7 mouse cellular contexts compared by ENCODE assay signal in genomic region chr6:138421191-138421613, GRCm38 (mm10).
DNase-seq lines count a peak whose midpoint lies in the region; ATAC-seq and TF ChIP-seq lines count a peak whose summit lies in the region.

No protein-coding gene starts in this region.

- H3K27me3 ChIP-seq in liver, embryonic 12.5 days (replicated peaks) = peaks cover 42% of the 10 kb centered on the region
- peaks cover 16% of the 10 kb centered on the region; the same call in 1 of the 2 replicates for H3K27me3 ChIP-seq in liver, postnatal 0 days (ENCODE audit: insufficient read depth, low read length)
- no peaks in the 10 kb centered on the region for H3K27me3 ChIP-seq in forebrain, embryonic 16.5 days (replicated peaks; ENCODE audit: control insufficient read depth, insufficient read depth, low read length)
- H3K27me3 ChIP-seq in limb, embryonic 11.5 days (ENCODE audit: control insufficient read depth, insufficient read depth, low read length) = peaks cover 6% of the 10 kb centered on the region; the same call in 1 of the 2 replicates
- H3K27me3 ChIP-seq in small intestine, adult 2 months (ENCODE audit: control insufficient read depth, insufficient read depth, low read length) = no peaks in the 10 kb centered on the region

- ATAC-seq in liver, embryonic 12.5 days = no peak
- no peak for ATAC-seq in liver, postnatal 0 days
- ATAC-seq in forebrain, embryonic 16.5 days = peak; percentile 4; the same call in 1 of the 2 replicates
- peak; percentile 64; the same call in 1 of the 2 replicates for ATAC-seq in limb, embryonic 11.5 days (ENCODE audit: insufficient number of reproducible peaks, low FRiP score, low TSS enrichment, low read depth)
- ATAC-seq in cerebellum, adult (ENCODE audit: insufficient number of reproducible peaks, low FRiP score, low TSS enrichment) = no peak

- no peak for TF ChIP-seq POLR2A in small intestine, adult 2 months (IDR thresholded peaks at IDR 0.05; ENCODE audit: low read depth, low read length)

- H3K4me3 ChIP-seq in liver, embryonic 12.5 days = no peak overlapping the region
- H3K4me3 ChIP-seq in liver, postnatal 0 days (ENCODE audit: low read depth, low read length) = no peak overlapping the region
- H3K4me3 ChIP-seq in forebrain, embryonic 16.5 days (replicated peaks; ENCODE audit: low read length) = peak overlapping the region; percentile 54
- peak overlapping the region; percentile 21 for H3K4me3 ChIP-seq in limb, embryonic 11.5 days (ENCODE audit: low read depth, low read length)
- peak overlapping the region; percentile 31 for H3K4me3 ChIP-seq in small intestine, adult 2 months (ENCODE audit: low read depth, low read length)

- no peak for DNase-seq in liver, postnatal 0 days
- peak; percentile 68 for DNase-seq in limb, embryonic 11.5 days (ENCODE audit: low spot score)
- no peak for DNase-seq in gastrocnemius, postnatal 10 days

- no peaks in the 10 kb centered on the region for H3K36me3 ChIP-seq in liver, embryonic 12.5 days
- H3K36me3 ChIP-seq in liver, postnatal 0 days (replicated peaks; ENCODE audit: insufficient read depth, low read length) = no peaks in the 10 kb centered on the region
- H3K36me3 ChIP-seq in forebrain, embryonic 16.5 days (ENCODE audit: control insufficient read depth, insufficient read depth) = no peaks in the 10 kb centered on the region
- H3K36me3 ChIP-seq in limb, embryonic 11.5 days (ENCODE audit: control insufficient read depth, insufficient read depth, low read length) = no peaks in the 10 kb centered on the region
- no peaks in the 10 kb centered on the region for H3K36me3 ChIP-seq in small intestine, adult 2 months (ENCODE audit: control insufficient read depth, insufficient read depth, low read length)

- no peak for TF ChIP-seq EP300 in liver, postnatal 0 days (IDR thresholded peaks at IDR 0.05; ENCODE audit: low read depth)

- no peak overlapping the region for H3K27ac ChIP-seq in liver, embryonic 12.5 days
- H3K27ac ChIP-seq in liver, postnatal 0 days (ENCODE audit: low read depth) = no peak overlapping the region
- H3K27ac ChIP-seq in forebrain, embryonic 16.5 days (ENCODE audit: low read length) = peak overlapping the region; percentile 98
- H3K27ac ChIP-seq in limb, embryonic 11.5 days (replicated peaks; ENCODE audit: low read depth, low read length) = no peak overlapping the region
- H3K27ac ChIP-seq in small intestine, adult 2 months (ENCODE audit: insufficient read depth, low read depth, low read length) = no peak overlapping the region

- H3K9ac ChIP-seq in liver, embryonic 12.5 days = no peak overlapping the region
- H3K9ac ChIP-seq in liver, postnatal 0 days (replicated peaks) = no peak overlapping the region
- peak overlapping the region; percentile 64 for H3K9ac ChIP-seq in forebrain, embryonic 16.5 days (replicated peaks; ENCODE audit: low read depth, low read length)
- H3K9ac ChIP-seq in limb, embryonic 11.5 days (ENCODE audit: low read length) = peak overlapping the region; percentile 30

- peak overlapping the region; percentile 20; the same call in 1 of the 2 replicates for H3K4me2 ChIP-seq in liver, embryonic 12.5 days
- no peak overlapping the region; the same call in 1 of the 2 replicates for H3K4me2 ChIP-seq in liver, postnatal 0 days (ENCODE audit: low read depth, low read length)
- H3K4me2 ChIP-seq in forebrain, embryonic 16.5 days (ENCODE audit: low read length) = peak overlapping the region; percentile 54
- peak overlapping the region; percentile 55 for H3K4me2 ChIP-seq in limb, embryonic 11.5 days (ENCODE audit: low read depth, severe bottlenecking)

- H3K9me3 ChIP-seq in liver, embryonic 12.5 days (replicated peaks) = no peaks in the 10 kb centered on the region
- no peaks in the 10 kb centered on the region for H3K9me3 ChIP-seq in liver, postnatal 0 days (ENCODE audit: low read length)
- no peaks in the 10 kb centered on the region for H3K9me3 ChIP-seq in forebrain, embryonic 16.5 days (ENCODE audit: control insufficient read depth, low read length)
- no peaks in the 10 kb centered on the region for H3K9me3 ChIP-seq in limb, embryonic 11.5 days (ENCODE audit: control insufficient read depth, low read length)

- WGBS in liver, embryonic 12.5 days (ENCODE audit: insufficient replicate concordance) = 10% methylated on average over 14 of the region's 14 CpGs
- 9% methylated on average over 14 of the region's 14 CpGs for WGBS in liver, postnatal 0 days (ENCODE audit: insufficient replicate concordance)
- WGBS in forebrain, embryonic 16.5 days = 2% methylated on average over 14 of the region's 14 CpGs
- WGBS in limb, embryonic 11.5 days = under 1% methylated on average over 14 of the region's 14 CpGs
- 5% methylated on average over 14 of the region's 14 CpGs for WGBS in small intestine, adult 2 months

- TF ChIP-seq CTCF in liver, postnatal 0 days (IDR thresholded peaks at IDR 0.05; ENCODE audit: low read depth) = no peak
- no peak for TF ChIP-seq CTCF in small intestine, adult 2 months (IDR thresholded peaks at IDR 0.05; ENCODE audit: extremely low read depth, insufficient read length, insufficient replicate concordance, low read depth, low read length)

- H3K4me1 ChIP-seq in liver, embryonic 12.5 days = no peaks in the 10 kb centered on the region
- no peaks in the 10 kb centered on the region for H3K4me1 ChIP-seq in liver, postnatal 0 days (ENCODE audit: insufficient read depth)
- peaks cover 44% of the 10 kb centered on the region for H3K4me1 ChIP-seq in forebrain, embryonic 16.5 days (replicated peaks; ENCODE audit: control insufficient read depth, insufficient read depth, low read length)
- peaks cover 7% of the 10 kb centered on the region; the same call in 1 of the 2 replicates for H3K4me1 ChIP-seq in limb, embryonic 11.5 days (ENCODE audit: control insufficient read depth, insufficient read depth, low read length)
- H3K4me1 ChIP-seq in small intestine, adult 2 months (ENCODE audit: control insufficient read depth, insufficient read depth, insufficient read length, low read length) = peaks cover 5% of the 10 kb centered on the region; the same call in 1 of the 2 replicates

Comparison
In these comparisons a context has a peak if more than half of its experiments do, and no peak if none do; other contexts are left out.
1. ATAC-seq: peak in forebrain, embryonic 16.5 days (single experiment) and limb, embryonic 11.5 days (single experiment); none in liver, embryonic 12.5 days (single experiment), liver, postnatal 0 days (single experiment) and cerebellum, adult (single experiment).
2. H3K4me3 ChIP-seq: peak in forebrain, embryonic 16.5 days (single experiment), limb, embryonic 11.5 days (single experiment) and small intestine, adult 2 months (single experiment); none in liver, embryonic 12.5 days (single experiment) and liver, postnatal 0 days (single experiment).
3. H3K9ac ChIP-seq: peak in forebrain, embryonic 16.5 days (single experiment) and limb, embryonic 11.5 days (single experiment); none in liver, embryonic 12.5 days (single experiment) and liver, postnatal 0 days (single experiment).